Mouse (Mus musculus) adipose tissue, adult 10 weeks (tissue): ENCODE results near the gene Tas2r143. TPM values are rescaled to one million over a fixed set of nuclear protein-coding genes. Genes with fewer than 3 reads are reported as not detected.

Source experiments
- polyA plus RNA-seq: library from polyadenylated mRNA; stranded (reverse); fragments of 350-450 nt; fragmentation: Illumina TruSeq; extraction: RNeasy Lipid Tissue Mini Kit (QIAGEN cat#74804); gene quantifications from one replicate; pipeline ENCODE4 v1.2.3, GENCODE M21; 2014; ENCODE audit warnings: low read depth, low replicate concordance

Tas2r143 gene
- not detected for polyA plus RNA-seq

GRCm38 (mm10) chr6:42399938-42400337 is at the start of gene Tas2r143:
Tas2r143 (plus strand) TSS chr6:42400238.

GRCm38 (mm10) chr6:42372816-42373547 is 27.1 kb upstream of the Tas2r143 start, which contains the start of gene Epha1:
Epha1 (minus strand) TSS chr6:42373268.

GRCm38 (mm10) chr6:42405134-42405533 is 5.1 kb downstream of the Tas2r143 start, which contains the start of gene Tas2r135:
Tas2r135 (plus strand) TSS chr6:42405434.

GRCm38 (mm10) chr6:42434446-42434845 is 34.4 kb downstream of the Tas2r143 start, which contains the start of gene Tas2r126:
Tas2r126 (plus strand) TSS chr6:42434535.

Other genes with a start within 250 kb of the Tas2r143 start
- gene Tas2r144, start 184.9 kb upstream of the Tas2r143 start, polyA plus RNA-seq = not detected
- 79.9 TPM for gene Gstk1, start 154.3 kb upstream of the Tas2r143 start, polyA plus RNA-seq
- 15.8 TPM for gene Tmem139, start 138.3 kb upstream of the Tas2r143 start, polyA plus RNA-seq
- 22.0 TPM for gene Casp2, start 135.3 kb upstream of the Tas2r143 start, polyA plus RNA-seq
- 0.41 TPM for gene Clcn1, start 113.6 kb upstream of the Tas2r143 start, polyA plus RNA-seq
- 0.51 TPM for gene Fam131b, start 75.6 kb upstream of the Tas2r143 start, polyA plus RNA-seq
- gene Zyx, start 50.6 kb upstream of the Tas2r143 start, polyA plus RNA-seq = 88.0 TPM
- gene Epha1, start 27.0 kb upstream of the Tas2r143 start, polyA plus RNA-seq = 14.2 TPM
- gene Tas2r135, start 5.2 kb downstream of the Tas2r143 start, polyA plus RNA-seq = not detected
- not detected for gene Tas2r126, start 34.3 kb downstream of the Tas2r143 start, polyA plus RNA-seq
- not detected for gene Olfr458, start 65.0 kb downstream of the Tas2r143 start, polyA plus RNA-seq
- not detected for gene Olfr457, start 76.1 kb downstream of the Tas2r143 start, polyA plus RNA-seq
- not detected for gene Olfr456, start 87.0 kb downstream of the Tas2r143 start, polyA plus RNA-seq
- not detected for gene Olfr455, start 147.3 kb downstream of the Tas2r143 start, polyA plus RNA-seq
- gene Tcaf3, start 197.5 kb downstream of the Tas2r143 start, polyA plus RNA-seq = not detected
- 5.6 TPM for gene Tcaf2, start 245.0 kb downstream of the Tas2r143 start, polyA plus RNA-seq